Mouse (Mus musculus): ENCODE measurements around the gene Gm20388. TPM values are rescaled to one million over a fixed set of nuclear protein-coding genes. Genes with fewer than 3 reads are reported as not detected.
A peak's percentile ranks its signal among the peaks of the same experiment; 100 is the strongest.

The Gm20388 gene
- polyA plus RNA-seq, 1 experiment from 2014 or later = not detected

DNA sequence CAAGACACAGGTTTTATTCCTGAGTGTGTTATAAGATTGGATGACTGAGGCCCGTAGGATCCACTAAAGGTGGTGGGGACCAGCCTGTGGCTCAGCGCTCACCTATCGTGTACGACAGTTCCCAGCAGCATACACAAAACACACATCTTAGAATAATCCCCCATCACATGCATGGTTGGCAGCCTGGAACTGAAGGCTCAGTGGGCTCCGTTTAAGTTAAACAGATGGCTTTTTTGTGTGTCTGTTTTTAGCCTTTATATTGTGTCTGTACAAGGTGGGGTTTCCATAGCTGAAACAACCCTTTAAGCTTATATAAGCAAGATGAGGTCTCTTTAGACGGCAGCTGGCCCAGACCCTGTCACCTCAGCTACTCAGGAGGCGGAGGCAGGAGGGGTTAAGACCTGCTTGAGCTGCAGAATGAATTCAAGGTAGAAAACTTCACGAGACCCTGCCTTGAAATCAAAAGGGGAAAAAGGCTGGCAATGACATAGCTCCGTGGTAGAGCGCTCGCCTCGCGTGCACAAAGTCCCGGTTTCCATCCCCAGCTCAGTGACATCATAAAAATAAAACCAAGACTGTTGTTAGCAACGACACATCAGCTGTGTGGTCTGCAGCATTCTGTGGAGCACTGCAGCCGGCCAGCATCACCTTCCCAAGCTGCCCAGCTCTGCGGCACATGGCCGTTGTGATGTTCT is 835.5 kb downstream of the Gm20388 start:
- peaks cover 61% of the 10 kb centered on the region for H3K36me3 ChIP-seq (ENCODE audit: control insufficient read depth, insufficient read depth)
- ATAC-seq = no peak
- H3K27me3 ChIP-seq (replicated peaks; ENCODE audit: control insufficient read depth, insufficient read depth, low read length) = no peaks in the 10 kb centered on the region
- H3K4me2 ChIP-seq (replicated peaks; ENCODE audit: low read depth) = no peak overlapping the region
- H3K4me3 ChIP-seq (ENCODE audit: low read depth, low read length) = no peak overlapping the region
- H3K4me1 ChIP-seq (replicated peaks; ENCODE audit: control insufficient read depth, insufficient read depth, low read length) = peaks cover 19% of the 10 kb centered on the region
- WGBS = 79% methylated on average over 18 of the region's 18 CpGs
- no peak overlapping the region for H3K9ac ChIP-seq (ENCODE audit: low read depth, low read length)
- H3K27ac ChIP-seq (ENCODE audit: low read depth, low read length) = no peak overlapping the region
- TF ChIP-seq CTCF (IDR thresholded peaks at IDR 0.05; ENCODE audit: low read depth) = no peak
- no peaks in the 10 kb centered on the region for H3K9me3 ChIP-seq (ENCODE audit: control insufficient read depth)

DNA sequence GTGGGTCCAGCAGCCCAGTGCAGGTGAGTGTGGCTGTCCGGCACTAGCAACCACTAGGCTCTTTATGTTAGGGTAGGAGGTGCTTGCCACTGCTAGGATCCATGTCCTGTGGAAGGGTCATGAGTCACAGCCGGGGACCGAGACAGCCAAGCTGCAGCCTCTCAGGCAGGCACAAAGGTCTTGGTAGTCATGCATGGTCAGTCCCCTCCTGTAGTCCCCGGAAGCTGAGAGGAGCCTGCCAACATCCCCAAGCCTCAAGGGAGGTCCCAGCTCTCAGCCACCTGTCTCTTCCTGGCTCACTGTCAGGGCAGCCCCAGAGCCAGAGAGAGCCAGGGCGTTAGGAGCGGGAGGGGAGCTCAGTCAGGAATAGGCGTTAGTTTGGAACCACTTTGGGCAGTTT is 836.6 kb downstream of the Gm20388 start:
- peaks cover 25% of the 10 kb centered on the region for H3K4me1 ChIP-seq (replicated peaks; ENCODE audit: control insufficient read depth, insufficient read depth, low read length)
- WGBS = 84% methylated on average over 7 of the region's 7 CpGs

DNA sequence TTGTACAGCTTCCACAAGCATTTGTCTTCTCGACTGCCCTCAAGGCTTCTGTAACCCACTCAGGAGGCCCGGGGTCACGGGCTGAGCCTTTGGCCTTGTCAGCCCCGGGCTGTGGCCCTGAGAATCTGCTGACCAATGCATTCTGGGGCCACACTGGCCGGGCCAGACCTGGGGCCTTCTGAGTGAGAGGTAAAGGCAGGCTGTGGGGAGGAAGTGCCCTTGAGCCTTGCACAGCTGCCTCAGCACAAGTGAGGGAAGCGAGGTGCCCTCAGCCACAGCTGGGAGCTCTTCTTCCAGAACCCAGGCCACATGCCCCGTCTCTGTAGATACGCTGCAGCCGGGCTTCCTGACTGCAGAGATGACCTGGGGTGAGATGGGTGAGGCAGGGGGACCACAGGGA is 840.0 kb downstream of the Gm20388 start:
- no peak for TF ChIP-seq CTCF (IDR thresholded peaks at IDR 0.05; ENCODE audit: low read depth)
- H3K4me3 ChIP-seq (ENCODE audit: low read depth, low read length) = no peak overlapping the region
- WGBS = 57% methylated on average over 9 of the region's 9 CpGs
- H3K27me3 ChIP-seq (replicated peaks; ENCODE audit: control insufficient read depth, insufficient read depth, low read length) = no peaks in the 10 kb centered on the region
- H3K9me3 ChIP-seq (ENCODE audit: control insufficient read depth) = no peaks in the 10 kb centered on the region
- H3K4me2 ChIP-seq (replicated peaks; ENCODE audit: low read depth) = no peak overlapping the region
- peaks cover 73% of the 10 kb centered on the region for H3K36me3 ChIP-seq (ENCODE audit: control insufficient read depth, insufficient read depth)
- peaks cover 8% of the 10 kb centered on the region for H3K4me1 ChIP-seq (replicated peaks; ENCODE audit: control insufficient read depth, insufficient read depth, low read length)
- no peak overlapping the region for H3K9ac ChIP-seq (ENCODE audit: low read depth, low read length)
- peak; percentile 35 for ATAC-seq
- H3K27ac ChIP-seq (ENCODE audit: low read depth, low read length) = peak overlapping the region; percentile 52; the same call in 1 of the 2 replicates

More for the DNA sequence above, 836.6 kb downstream of the Gm20388 start:
- no peak overlapping the region for H3K4me3 ChIP-seq (ENCODE audit: low read depth, low read length)
- no peak for TF ChIP-seq CTCF (IDR thresholded peaks at IDR 0.05; ENCODE audit: low read depth)
- no peak overlapping the region for H3K4me2 ChIP-seq (replicated peaks; ENCODE audit: low read depth)
- H3K36me3 ChIP-seq (ENCODE audit: control insufficient read depth, insufficient read depth) = peaks cover 53% of the 10 kb centered on the region
- H3K27me3 ChIP-seq (replicated peaks; ENCODE audit: control insufficient read depth, insufficient read depth, low read length) = no peaks in the 10 kb centered on the region
- H3K27ac ChIP-seq (ENCODE audit: low read depth, low read length) = no peak overlapping the region
- no peak overlapping the region for H3K9ac ChIP-seq (ENCODE audit: low read depth, low read length)
- no peaks in the 10 kb centered on the region for H3K9me3 ChIP-seq (ENCODE audit: control insufficient read depth)
- no peak for ATAC-seq

DNA sequence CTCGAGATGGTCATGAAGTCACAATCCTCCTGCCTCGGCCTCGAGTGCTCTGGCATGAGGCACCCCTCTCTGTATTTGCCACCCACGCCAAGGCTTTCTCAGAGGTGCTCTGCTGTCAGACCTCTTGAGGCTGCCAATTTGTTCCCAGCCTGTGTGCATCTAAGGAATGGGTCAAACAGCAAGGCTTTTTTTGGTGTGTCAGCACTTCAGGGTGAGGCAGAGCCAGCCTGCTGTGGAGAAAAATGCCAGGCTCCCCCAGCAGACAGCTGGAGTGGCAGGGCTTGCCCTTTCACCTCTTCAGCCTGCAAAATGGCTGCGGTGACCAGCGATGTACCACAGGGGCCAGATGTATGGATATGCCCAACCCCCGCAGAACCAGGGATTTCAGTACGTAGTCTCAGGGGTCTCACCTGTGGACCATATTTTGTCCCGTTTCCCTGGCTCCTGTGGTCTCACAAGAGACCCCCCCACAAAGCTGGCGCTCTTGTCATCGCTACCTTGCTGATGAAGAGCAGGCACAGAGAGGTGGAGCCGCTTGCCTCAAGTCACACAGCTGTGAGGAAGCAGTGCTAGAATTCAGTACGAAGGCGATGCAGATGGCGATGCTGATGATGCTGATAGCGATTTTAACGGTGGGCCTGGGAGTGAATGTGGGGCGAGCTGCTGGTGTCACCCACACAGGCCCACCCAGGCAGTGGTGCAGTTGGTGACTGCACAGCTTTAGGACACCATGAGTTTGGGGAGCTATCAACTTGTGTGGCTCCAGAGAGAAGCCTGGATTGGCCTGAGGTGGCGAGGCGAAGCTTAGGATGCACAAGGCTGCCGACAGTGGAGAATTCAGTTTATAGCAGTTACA is 840.8 kb downstream of the Gm20388 start:
- peak overlapping the region; percentile 34; the same call in 1 of the 2 replicates for H3K9ac ChIP-seq (ENCODE audit: low read depth, low read length)

DNA sequence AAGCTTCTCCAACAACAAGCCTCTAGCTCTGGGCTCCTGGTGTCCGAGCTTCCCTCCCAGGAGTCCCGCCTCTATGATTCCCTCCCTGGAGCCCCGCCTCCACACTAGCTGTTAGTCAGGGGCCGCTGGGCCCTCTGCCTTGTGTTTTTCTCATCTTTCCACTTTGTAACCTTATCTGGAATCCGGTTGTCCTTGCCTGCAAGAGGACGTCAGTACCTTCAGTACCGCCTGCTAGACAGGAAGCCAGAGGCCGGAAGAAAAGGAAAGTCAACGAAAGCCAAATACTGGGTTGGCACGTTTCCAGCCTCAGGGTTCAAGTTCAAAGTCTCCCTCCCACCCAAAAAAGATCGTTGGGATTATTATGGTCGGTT is 841.4 kb downstream of the Gm20388 start:
- WGBS = 0% methylated on average over 12 of the region's 12 CpGs
- Histone ChIP-seq H3K36me3 (ENCODE audit: control insufficient read depth, insufficient read depth) (peaks cover 66% of the 10 kb centered on the region), H3K27ac (ENCODE audit: low read depth, low read length) (peak overlapping the region; percentile 74; the same call in 1 of the 2 replicates), H3K4me1 (replicated peaks; ENCODE audit: control insufficient read depth, insufficient read depth, low read length) (peaks cover 8% of the 10 kb centered on the region), H3K27me3 (replicated peaks; ENCODE audit: control insufficient read depth, insufficient read depth, low read length) (no peaks in the 10 kb centered on the region), H3K4me2 (replicated peaks; ENCODE audit: low read depth) (peak overlapping the region; percentile 24; the same call in 1 of the 2 replicates), H3K9ac (ENCODE audit: low read depth, low read length) (peak overlapping the region; percentile 34; the same call in 1 of the 2 replicates), H3K4me3 (ENCODE audit: low read depth, low read length) (no peak overlapping the region), H3K9me3 (ENCODE audit: control insufficient read depth) (no peaks in the 10 kb centered on the region)
- ATAC-seq = peak; percentile 65
- TF ChIP-seq CTCF (IDR thresholded peaks at IDR 0.05; ENCODE audit: low read depth) = no peak

More for the DNA sequence above, 840.8 kb downstream of the Gm20388 start:
- peak; percentile 38 for TF ChIP-seq CTCF (IDR thresholded peaks at IDR 0.05; ENCODE audit: low read depth)
- peak overlapping the region; percentile 74 for H3K27ac ChIP-seq (ENCODE audit: low read depth, low read length)
- H3K9me3 ChIP-seq (ENCODE audit: control insufficient read depth) = no peaks in the 10 kb centered on the region
- H3K36me3 ChIP-seq (ENCODE audit: control insufficient read depth, insufficient read depth) = peaks cover 72% of the 10 kb centered on the region
- no peaks in the 10 kb centered on the region for H3K27me3 ChIP-seq (replicated peaks; ENCODE audit: control insufficient read depth, insufficient read depth, low read length)
- H3K4me3 ChIP-seq (ENCODE audit: low read depth, low read length) = no peak overlapping the region
- H3K4me1 ChIP-seq (replicated peaks; ENCODE audit: control insufficient read depth, insufficient read depth, low read length) = peaks cover 8% of the 10 kb centered on the region
- WGBS = 63% methylated on average over 21 of the region's 21 CpGs
- peak overlapping the region; percentile 24 for H3K4me2 ChIP-seq (replicated peaks; ENCODE audit: low read depth)
- no peak for ATAC-seq

DNA sequence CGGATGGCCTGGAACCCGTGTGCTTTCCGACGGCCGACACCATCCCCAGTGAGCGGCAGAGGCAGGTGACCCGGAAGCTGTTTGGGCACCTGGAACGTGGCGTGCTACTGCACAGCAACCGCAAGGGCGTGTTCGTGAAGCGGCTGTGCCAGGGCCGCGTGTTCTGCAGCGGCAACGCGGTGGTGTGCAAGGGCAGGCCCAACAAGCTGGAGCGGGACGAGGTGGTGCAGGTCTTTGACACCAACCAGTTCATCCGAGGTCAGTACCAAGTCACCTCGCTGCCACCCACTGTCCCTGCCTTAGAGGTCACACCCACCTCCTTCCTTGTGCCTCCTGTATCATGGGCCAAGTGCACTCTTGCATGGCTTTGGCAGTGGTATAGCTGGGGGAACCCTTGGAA is 842.8 kb downstream of the Gm20388 start:
- Histone ChIP-seq H3K9me3 (ENCODE audit: control insufficient read depth) (no peaks in the 10 kb centered on the region), H3K9ac (ENCODE audit: low read depth, low read length) (no peak overlapping the region), H3K4me2 (replicated peaks; ENCODE audit: low read depth) (no peak overlapping the region), H3K4me1 (replicated peaks; ENCODE audit: control insufficient read depth, insufficient read depth, low read length) (peaks cover 8% of the 10 kb centered on the region), H3K4me3 (ENCODE audit: low read depth, low read length) (no peak overlapping the region), H3K27me3 (replicated peaks; ENCODE audit: control insufficient read depth, insufficient read depth, low read length) (no peaks in the 10 kb centered on the region), H3K27ac (ENCODE audit: low read depth, low read length) (no peak overlapping the region), H3K36me3 (ENCODE audit: control insufficient read depth, insufficient read depth) (peaks cover 52% of the 10 kb centered on the region)
- no peak for ATAC-seq
- 94% methylated on average over 22 of the region's 22 CpGs for WGBS
- TF ChIP-seq CTCF (IDR thresholded peaks at IDR 0.05; ENCODE audit: low read depth) = no peak
